Mouse (Mus musculus) lung, postnatal 36 days (tissue): Measurements from ENCODE around the gene Vmn2r80.
"Not testable (repeated sequence)": the region's sequence is repeated elsewhere in the genome, so short reads cannot be mapped to it uniquely, and the experiment has no call there.

ENCODE experiments used
- DNase-seq: peaks from one replicate; pipeline ENCODE4 v3.0.0; 2022; ENCODE audit warnings: mixed read lengths

The Vmn2r80 gene

GRCm38 (mm10) chr10:79148469-79148868 lies at the start of gene Vmn2r80:
TSS of gene Vmn2r80 (plus strand) at chr10:79148769.
- DNase-seq = not testable (repeated sequence)

GRCm38 (mm10) chr10:79106325-79107282 lies 42.0 kb upstream of the Vmn2r80 start:
- DNase-seq = no peak

DNA sequence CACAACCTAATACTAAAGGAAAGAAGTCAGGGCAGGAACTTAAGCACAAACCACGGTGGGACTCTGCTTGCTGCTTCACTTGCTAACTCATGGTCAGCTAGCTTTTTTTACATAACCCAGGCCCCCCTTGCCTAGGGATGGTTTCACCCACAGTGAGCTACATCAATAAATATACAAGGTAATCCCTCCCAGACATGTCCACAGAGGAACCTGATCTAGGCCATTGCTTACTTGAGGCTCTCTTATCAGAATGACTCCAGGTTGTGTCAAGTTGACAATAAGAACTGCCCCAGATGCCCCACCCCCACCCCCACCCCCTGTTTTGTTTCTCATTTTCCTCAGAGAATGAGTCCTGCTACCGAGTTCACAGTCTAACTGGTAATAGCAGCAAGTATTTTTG lies 41.0 kb upstream of the Vmn2r80 start:
- DNase-seq = no peak

DNA sequence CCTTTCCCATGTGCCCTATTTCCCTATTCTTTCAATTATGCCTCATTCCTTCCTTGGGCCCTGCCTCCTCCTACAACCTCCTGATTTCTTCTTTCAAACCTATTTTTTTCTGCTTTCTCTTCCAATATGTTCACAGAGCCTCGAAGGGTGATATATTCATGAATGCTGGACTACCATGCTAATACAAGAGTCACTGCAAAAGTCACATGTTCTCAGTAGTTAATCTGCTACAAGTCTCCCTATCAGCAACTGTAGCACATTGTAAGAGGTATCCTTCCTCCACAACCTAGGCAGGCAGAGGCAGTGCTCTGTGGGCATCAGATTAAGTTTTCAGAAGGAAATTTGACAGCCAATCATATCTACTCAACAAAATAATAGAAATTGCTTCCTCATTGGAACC lies 39.4 kb upstream of the Vmn2r80 start:
- no peak for DNase-seq

GRCm38 (mm10) chr10:79110482-79110881 lies 38.1 kb upstream of the Vmn2r80 start:
- no peak for DNase-seq

- no peak for DNase-seq
These were observed 33.5 kb upstream of the Vmn2r80 start for GRCm38 (mm10) chr10:79115085-79115484.

DNA sequence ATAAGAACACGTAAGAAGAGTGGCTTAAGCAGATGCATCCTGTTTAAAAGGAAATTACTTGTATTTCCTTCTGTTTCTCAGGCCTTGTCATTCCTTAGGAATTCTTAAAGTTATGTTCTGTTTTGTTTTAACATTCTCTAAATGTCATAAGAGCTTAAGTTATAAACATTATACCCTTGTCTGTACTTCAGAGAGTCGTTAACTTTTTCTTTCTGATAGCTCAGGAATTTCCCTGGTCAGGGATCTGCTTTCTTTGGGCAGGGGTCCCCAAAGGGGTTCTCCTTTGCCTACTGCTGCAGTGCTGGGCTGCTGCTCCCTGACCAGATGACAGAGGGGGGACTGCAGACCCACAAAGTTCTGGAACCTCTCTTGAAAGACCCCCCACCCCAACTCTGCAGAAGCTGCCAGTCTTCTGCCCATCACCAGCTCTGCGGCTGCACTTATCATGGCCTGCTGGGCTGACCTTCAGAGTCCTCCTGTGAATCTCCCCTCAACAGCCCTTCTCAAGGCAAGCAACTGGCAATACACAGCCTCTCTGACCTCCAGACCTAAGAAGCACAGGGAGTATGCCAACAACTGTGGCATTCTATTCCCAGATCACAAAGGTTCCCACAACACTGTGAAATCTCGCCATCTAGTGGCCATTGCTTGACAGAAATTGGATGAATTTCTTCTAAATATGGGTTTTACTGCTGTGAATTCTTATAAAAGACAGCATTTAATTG lies 32.3 kb upstream of the Vmn2r80 start:
- peak; percentile 81 for DNase-seq

DNA sequence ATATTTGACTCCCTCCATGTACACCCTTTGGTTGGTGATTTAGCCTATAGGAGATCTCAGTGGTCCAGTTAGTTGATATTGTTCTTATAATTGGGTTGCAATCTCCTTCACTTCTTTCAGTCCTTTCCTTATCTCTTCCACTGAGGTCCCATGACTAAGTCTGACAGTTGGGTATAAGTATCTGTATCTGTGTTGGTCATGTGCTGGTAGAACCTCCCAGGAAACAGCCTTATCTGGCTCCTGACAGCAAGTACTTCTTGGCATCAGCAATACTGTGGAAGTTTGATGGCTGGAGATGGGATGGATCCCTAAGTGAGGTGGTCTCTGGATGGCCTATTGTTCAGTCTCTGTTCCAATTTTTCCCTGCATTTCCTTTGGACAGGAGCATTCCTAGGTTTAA lies 3.0 kb downstream of the Vmn2r80 start:
- DNase-seq = no peak

DNA sequence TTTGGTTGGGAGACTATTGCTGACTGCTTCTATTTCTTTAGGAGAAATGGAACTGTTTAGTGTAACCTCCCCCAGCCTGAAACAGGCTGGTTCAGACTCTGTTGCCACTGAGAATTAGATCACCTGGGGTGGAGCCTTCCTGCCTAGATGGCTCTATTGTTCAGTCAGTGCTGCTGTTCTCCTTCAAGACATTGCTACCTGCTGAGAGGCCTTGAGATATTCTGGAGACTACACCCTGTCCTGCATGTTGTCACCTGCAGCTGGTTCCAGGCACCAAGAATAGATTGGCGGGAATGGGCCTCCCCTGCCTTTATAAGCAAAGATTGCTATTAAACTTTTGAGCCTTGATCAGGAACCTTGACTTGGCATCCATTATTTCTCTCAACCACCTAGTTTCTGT lies 51.4 kb downstream of the Vmn2r80 start:
- not testable (repeated sequence) for DNase-seq

DNA sequence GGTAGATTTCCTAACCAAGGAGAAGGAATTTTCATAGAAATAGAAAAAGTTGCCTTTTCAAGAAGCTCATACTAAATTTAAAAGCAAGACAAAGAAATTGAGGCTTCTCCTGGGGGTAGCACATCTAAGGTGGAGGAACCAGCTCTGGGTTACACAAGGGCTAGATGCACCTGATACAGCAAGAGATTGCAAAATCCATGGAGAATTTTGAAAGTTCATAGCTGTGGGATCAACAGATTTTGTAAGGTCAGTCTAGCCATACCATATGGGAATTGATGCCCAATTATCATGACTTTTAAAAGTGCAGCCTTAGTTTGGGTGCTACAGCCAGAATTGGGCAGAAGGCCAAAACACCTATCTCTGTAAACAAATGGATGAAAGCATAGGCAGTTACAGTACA lies 71.9 kb downstream of the Vmn2r80 start:
- DNase-seq = no peak

DNA sequence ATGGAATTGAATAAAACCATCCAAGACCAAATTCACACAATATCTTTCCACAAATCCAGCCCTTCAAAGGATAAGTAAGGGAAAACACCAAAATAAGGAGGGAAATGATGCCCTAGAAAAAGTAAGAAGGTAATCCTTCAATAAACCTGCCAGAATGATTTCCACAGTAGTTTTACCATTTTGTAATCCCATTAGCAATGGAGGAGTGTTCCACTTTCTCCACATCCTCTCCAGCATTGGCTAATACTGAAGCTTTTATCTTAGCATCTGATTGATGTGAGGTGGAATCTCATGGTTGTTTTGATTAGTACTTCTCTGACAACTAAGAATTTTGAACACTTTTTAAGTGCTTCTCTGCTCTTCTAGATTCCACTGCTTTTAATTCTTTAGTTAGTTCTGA lies 73.0 kb downstream of the Vmn2r80 start:
- no peak for DNase-seq

DNA sequence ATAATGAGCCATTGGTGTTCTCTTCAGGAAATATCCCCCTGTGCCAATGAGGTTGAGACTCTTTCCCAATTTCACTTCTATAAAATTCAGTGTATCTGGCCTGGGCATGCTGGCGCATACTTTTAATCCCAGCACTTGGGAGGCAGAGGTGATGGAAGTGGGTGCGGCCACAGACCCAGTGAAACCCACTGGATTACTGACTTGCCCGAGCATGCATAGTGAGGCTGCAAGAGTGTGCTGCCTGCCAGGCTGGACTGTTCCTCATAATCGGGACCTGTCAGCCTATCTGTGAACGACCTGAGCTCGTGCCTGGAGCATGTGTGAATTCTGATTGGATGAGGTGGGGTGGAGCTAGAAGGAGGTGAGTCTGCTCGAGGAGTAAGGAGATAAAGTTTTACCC lies 73.6 kb downstream of the Vmn2r80 start:
- DNase-seq = no peak
